Mouse (Mus musculus) forebrain, embryonic 11.5 days (tissue): Measurements from ENCODE around the gene Kif28. TPM values are rescaled to one million over a fixed set of nuclear protein-coding genes. Genes with fewer than 3 reads are reported as not detected.
"Not testable (repeated sequence)": the region's sequence is repeated elsewhere in the genome, so short reads cannot be mapped to it uniquely, and the experiment has no call there.

Source experiments
- ATAC-seq: fragments of 200-750 bp; cut with Nextera tagmentation; replicated peaks from 2 replicates; pipeline ENCODE4 v1.8.0; 2017; ENCODE audit warnings: moderate TSS enrichment; ENCODE audit not compliant: low FRiP score
- DNase-seq: peaks from one replicate; pipeline ENCODE4 v3.0.0-alpha.2; 2017; ENCODE audit warnings: low spot score
- H3K27ac ChIP-seq: fragments of 300-500 bp; sonication (generic); 2 replicates; pipeline ENCODE4 v1.5.1; 2014; ENCODE audit warnings: low read depth, low read length
- H3K27me3 ChIP-seq: fragments of 300-500 bp; sonication (generic); 2 replicates; pipeline ENCODE4 v1.6.1; 2014; ENCODE audit warnings: mild to moderate bottlenecking, low read length, mixed read lengths; ENCODE audit not compliant: control insufficient read depth, insufficient read depth
- H3K36me3 ChIP-seq: fragments of 300-500 bp; sonication (generic); 2 replicates; pipeline ENCODE4 v1.6.1; 2014; ENCODE audit warnings: mild to moderate bottlenecking, low read length, moderate library complexity, mixed read lengths; ENCODE audit not compliant: control insufficient read depth, insufficient read depth
- H3K4me1 ChIP-seq: fragments of 300-500 bp; sonication (generic); replicated peaks from 2 replicates; pipeline ENCODE4 v1.6.1; 2014; ENCODE audit warnings: low read length, mixed read lengths; ENCODE audit not compliant: control insufficient read depth, insufficient read depth
- H3K4me2 ChIP-seq: fragments of 300-500 bp; sonication (generic); 2 replicates; pipeline ENCODE4 v1.6.1; 2014; ENCODE audit warnings: low read depth, mild to moderate bottlenecking, low read length, moderate library complexity, mixed read lengths; ENCODE audit not compliant: severe bottlenecking
- H3K4me3 ChIP-seq: fragments of 300-500 bp; sonication (generic); 2 replicates; pipeline ENCODE4 v1.5.1; 2014; ENCODE audit warnings: low read depth, low read length
- H3K9ac ChIP-seq: fragments of 300-500 bp; sonication (generic); 2 replicates; pipeline ENCODE4 v1.6.1; 2014; ENCODE audit warnings: low read length
- H3K9me3 ChIP-seq: fragments of 300-500 bp; sonication (generic); 2 replicates; pipeline ENCODE4 v1.6.1; 2016; ENCODE audit warnings: low read length, mixed read lengths; ENCODE audit not compliant: control insufficient read depth
- WGBS: fragments of 180-500 bp; shearing (Covaris S2); extraction: QIAGEN DNeasy Blood & Tissue Kit; methylation state at CpG from one replicate; pipeline ENCODE4 v1.1.7; 2014; 5-methylcytosine and 5-hydroxymethylcytosine counted together
- polyA plus RNA-seq: library from polyadenylated mRNA; unstranded; fragments of >200 nt; fragmentation: Nextera tagmentation; extraction: Ambion mirVana; gene quantifications from 2 replicates; pipeline ENCODE4 v1.2.1, GENCODE M21; 2014

Gene Kif28
- polyA plus RNA-seq, 1 experiment from 2014 or later, result not detected

DNA sequence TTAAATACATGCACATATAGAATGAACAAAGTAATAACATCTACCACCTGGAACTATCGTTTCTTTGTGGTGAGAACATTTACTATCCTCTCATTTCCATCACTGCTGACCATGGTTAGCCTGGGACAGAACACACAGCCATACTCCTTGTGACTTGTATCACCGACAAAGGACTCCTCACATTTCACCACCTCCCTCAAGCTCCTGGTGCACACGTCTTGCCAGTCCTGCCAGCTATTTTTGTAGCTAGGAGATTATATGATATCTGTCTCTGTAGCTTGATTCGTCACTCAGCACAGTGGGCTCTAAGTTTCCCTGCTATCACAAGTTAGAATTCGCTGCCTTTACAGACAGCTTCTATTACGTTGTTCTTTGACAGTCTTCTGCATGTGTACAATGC is 56.7 kb downstream of the Kif28 start:
- no peak for ATAC-seq
- Histone ChIP-seq H3K27me3 (no peaks in the 10 kb centered on the region), H3K4me3 (no peak overlapping the region), H3K4me1 (no peaks in the 10 kb centered on the region), H3K9me3 (no peaks in the 10 kb centered on the region), H3K4me2 (no peak overlapping the region), H3K27ac (no peak overlapping the region), H3K9ac (no peak overlapping the region), H3K36me3 (peaks cover 5% of the 10 kb centered on the region; the same call in 1 of the 2 replicates)
- 90% methylated on average over 6 of the region's 6 CpGs for WGBS
- DNase-seq, result no peak

DNA sequence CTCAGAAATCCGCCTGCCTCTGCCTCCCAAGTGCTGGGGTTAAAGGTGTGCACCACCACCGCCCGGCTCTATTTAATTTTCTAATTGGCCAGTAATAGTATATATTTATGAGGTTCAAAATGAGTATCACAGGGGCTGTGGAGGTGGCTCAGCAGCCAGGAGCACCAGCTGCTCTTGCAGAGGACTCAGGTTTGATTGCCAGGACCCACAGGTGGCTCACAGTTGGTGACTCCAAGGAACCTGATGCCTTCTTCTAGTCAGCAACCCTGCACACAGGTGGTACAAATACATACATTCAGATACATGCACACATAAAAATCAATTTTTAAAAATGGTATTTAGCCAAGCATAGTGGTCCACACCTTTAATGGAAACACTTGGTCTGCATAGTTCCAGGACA is 57.1 kb downstream of the Kif28 start:
- H3K27me3 ChIP-seq, result no peaks in the 10 kb centered on the region
- H3K27ac ChIP-seq, result no peak overlapping the region
- peaks cover 5% of the 10 kb centered on the region; the same call in 1 of the 2 replicates for H3K36me3 ChIP-seq

DNA sequence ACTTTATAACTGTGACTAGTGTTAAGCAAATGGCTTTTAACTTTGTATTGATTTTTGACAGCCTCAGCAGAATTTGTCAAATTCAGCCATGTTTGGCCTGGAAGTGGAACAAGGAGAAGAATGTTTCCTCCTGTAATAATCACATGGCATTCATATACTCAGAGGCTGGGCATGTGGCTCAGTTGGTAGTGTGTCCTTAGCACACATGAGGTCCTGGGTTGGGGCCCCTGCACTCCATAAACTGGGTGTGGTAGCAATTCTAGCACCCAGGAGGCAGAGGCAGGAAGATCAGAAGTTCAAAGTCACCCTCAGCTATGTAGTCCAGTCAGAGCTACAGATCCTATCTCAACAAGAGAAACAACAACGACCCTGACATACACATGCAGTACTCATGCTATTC is 57.8 kb downstream of the Kif28 start:
- Histone ChIP-seq H3K4me3 (no peak overlapping the region), H3K27me3 (no peaks in the 10 kb centered on the region), H3K9ac (no peak overlapping the region), H3K9me3 (no peaks in the 10 kb centered on the region), H3K4me1 (no peaks in the 10 kb centered on the region), H3K4me2 (no peak overlapping the region), H3K27ac (no peak overlapping the region), H3K36me3 (peaks cover 5% of the 10 kb centered on the region; the same call in 1 of the 2 replicates)
- DNase-seq (no peak), ATAC-seq (no peak)
- WGBS, result 94% methylated on average over 1 of the region's 1 CpGs

More for the DNA sequence above, 57.1 kb downstream of the Kif28 start:
- WGBS, result 89% methylated on average over 3 of the region's 3 CpGs
- H3K9ac ChIP-seq, result no peak overlapping the region
- H3K4me2 ChIP-seq, result no peak overlapping the region
- no peak overlapping the region for H3K4me3 ChIP-seq
- ATAC-seq (no peak), DNase-seq (no peak)
- no peaks in the 10 kb centered on the region for H3K9me3 ChIP-seq
- H3K4me1 ChIP-seq, result no peaks in the 10 kb centered on the region

DNA sequence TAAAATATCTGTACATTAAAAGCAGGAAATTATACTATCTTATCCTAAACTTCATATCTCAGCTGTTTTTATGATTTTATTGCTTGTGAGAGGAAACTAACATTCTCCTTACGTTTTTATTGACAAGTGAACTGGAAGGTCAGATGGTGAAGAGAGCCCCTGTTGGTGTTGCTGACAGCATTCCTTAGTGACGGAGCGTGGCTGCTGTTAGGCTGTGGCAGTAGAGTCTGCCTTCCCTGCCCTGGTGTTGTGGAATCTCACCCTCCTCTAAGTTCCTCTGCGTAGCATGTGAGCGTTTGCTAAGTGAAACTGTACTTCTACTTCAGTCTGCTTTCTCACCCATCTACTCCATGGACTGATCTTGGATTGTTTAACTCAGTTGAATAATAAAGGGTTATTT is 58.3 kb downstream of the Kif28 start:
- Histone ChIP-seq H3K9me3 (no peaks in the 10 kb centered on the region), H3K27me3 (no peaks in the 10 kb centered on the region), H3K4me3 (no peak overlapping the region), H3K4me2 (no peak overlapping the region), H3K9ac (no peak overlapping the region), H3K27ac (no peak overlapping the region), H3K4me1 (no peaks in the 10 kb centered on the region), H3K36me3 (peaks cover 5% of the 10 kb centered on the region; the same call in 1 of the 2 replicates)
- DNase-seq (no peak), ATAC-seq (no peak)
- WGBS, result 94% methylated on average over 5 of the region's 5 CpGs

DNA sequence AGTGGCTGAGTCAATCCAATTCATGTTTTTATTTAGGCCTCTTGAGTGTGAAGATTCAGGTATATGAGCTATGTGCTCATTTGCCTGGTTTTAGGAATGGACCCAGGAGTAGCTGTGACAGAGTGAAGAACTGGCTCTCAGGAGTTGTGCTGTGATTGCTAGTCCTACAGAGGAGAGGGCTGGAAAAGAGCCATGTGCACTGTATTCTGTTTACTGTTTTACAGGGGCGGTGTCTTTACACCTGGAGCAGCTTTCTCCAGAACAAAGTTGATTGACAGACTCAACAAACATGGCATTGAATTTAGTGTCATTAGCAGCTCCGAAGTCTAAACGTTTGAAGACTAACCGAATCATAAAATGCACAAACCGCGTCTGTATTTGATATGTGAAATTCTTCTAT is 58.7 kb downstream of the Kif28 start:
- Histone ChIP-seq H3K27me3 (no peaks in the 10 kb centered on the region), H3K9ac (no peak overlapping the region), H3K4me3 (no peak overlapping the region), H3K36me3 (peaks cover 5% of the 10 kb centered on the region; the same call in 1 of the 2 replicates), H3K4me2 (no peak overlapping the region), H3K9me3 (no peaks in the 10 kb centered on the region), H3K27ac (no peak overlapping the region), H3K4me1 (no peaks in the 10 kb centered on the region)
- 94% methylated on average over 6 of the region's 6 CpGs for WGBS
- DNase-seq (no peak), ATAC-seq (no peak)

DNA sequence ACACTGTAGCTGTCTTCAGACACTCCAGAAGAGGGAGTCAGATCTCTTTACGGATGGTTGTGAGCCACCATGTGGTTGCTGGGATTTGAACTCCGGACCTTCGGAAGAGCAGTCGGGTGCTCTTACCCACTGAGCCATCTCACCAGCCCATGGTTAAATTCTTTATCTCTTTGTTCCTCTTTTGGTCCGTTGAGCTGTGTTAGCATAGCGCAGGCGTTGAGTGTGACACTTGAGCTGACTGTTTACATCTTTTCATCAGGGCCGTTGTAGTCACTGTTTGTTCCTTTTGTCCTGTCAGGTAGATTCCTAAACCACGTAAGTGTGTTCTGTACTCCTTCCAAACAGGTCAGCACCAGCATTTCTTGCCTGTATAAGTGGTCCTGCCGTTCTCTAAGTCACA is 62.3 kb downstream of the Kif28 start:
- H3K27me3 ChIP-seq, H3K4me1 ChIP-seq, ATAC-seq, H3K9ac ChIP-seq, H3K36me3 ChIP-seq, H3K9me3 ChIP-seq, H3K27ac ChIP-seq, H3K4me3 ChIP-seq, DNase-seq, H3K4me2 ChIP-seq: not testable (repeated sequence)
- 91% methylated on average over 9 of the region's 10 CpGs for WGBS

DNA sequence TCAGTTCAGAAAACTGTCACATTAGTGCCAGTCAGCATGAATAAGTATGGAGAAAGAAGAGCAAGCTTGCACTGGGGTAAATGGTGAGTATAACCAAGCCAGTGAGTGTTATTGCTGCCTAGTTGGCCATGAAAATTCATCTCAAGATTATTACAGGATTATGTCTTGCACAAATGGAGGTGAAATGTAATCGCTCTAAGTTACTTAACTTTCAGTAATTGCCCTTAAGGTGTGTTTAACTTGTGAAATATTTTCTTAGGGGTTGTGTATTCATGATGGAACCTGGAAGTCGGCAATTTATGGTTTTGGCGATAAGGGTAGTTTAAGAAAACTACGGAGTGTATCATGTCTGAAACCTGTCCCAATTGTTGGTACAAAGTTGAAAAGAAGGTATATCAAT is 65.7 kb downstream of the Kif28 start:
- Histone ChIP-seq H3K4me1 (no peaks in the 10 kb centered on the region), H3K9ac (no peak overlapping the region), H3K27ac (no peak overlapping the region), H3K9me3 (no peaks in the 10 kb centered on the region), H3K4me2 (no peak overlapping the region), H3K4me3 (no peak overlapping the region), H3K36me3 (no peaks in the 10 kb centered on the region; the same call in 1 of the 2 replicates), H3K27me3 (no peaks in the 10 kb centered on the region)
- ATAC-seq (no peak), DNase-seq (no peak)
- 98% methylated on average over 4 of the region's 4 CpGs for WGBS

DNA sequence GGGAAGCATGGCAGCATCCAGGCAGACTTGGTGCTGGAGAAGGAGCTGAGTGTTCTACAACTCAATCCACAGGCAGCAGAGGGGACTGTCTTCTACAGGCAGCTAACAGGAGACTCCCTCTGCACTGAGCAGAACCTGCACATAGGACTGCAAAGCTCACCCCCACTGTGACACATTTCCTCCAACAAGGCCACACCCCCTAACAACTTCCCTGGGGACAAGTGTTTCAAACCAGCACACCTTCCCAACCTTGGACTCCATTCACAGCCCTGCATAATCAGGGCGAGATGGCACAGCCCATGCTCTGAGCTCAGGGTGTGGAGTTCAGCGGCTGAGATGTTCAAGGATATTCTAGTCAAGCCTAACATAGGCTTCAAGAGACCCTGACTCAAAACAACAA is 68.0 kb downstream of the Kif28 start:
- no peak overlapping the region for H3K9ac ChIP-seq
- WGBS, result 90% methylated on average over 2 of the region's 2 CpGs
- no peak for ATAC-seq
- no peak overlapping the region for H3K27ac ChIP-seq
- H3K4me2 ChIP-seq, result no peak overlapping the region
- no peak for DNase-seq
- H3K4me1 ChIP-seq, result no peaks in the 10 kb centered on the region
- no peaks in the 10 kb centered on the region for H3K36me3 ChIP-seq
- no peaks in the 10 kb centered on the region for H3K9me3 ChIP-seq
- H3K27me3 ChIP-seq, result no peaks in the 10 kb centered on the region
- H3K4me3 ChIP-seq, result no peak overlapping the region

DNA sequence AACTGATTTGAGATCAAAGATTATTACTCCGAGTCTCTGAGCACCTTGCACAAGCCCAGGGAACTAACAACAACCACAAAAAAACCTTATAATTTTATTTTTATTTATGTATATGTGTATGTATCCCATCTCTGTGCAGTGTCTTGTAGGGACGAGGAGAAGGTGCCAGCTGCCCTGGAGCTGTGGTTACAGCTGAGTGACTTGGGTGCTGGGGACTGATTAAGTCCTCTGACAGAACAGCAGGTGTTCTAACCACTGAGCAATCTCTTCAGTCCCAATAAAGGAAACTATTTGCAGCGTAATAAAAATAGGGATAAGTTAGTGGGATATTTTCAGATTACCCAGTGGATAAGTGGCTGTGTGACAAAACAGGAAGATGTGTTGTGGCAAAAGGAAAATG is 70.7 kb downstream of the Kif28 start:
- no peak for DNase-seq
- Histone ChIP-seq H3K4me2 (no peak overlapping the region), H3K4me1 (no peaks in the 10 kb centered on the region), H3K36me3 (no peaks in the 10 kb centered on the region; the same call in 1 of the 2 replicates), H3K27me3 (no peaks in the 10 kb centered on the region), H3K9me3 (no peaks in the 10 kb centered on the region), H3K4me3 (no peak overlapping the region), H3K27ac (no peak overlapping the region), H3K9ac (no peak overlapping the region)
- 90% methylated on average over 3 of the region's 3 CpGs for WGBS
- ATAC-seq, result no peak
